Mouse (Mus musculus) duodenum, adult 2 months (tissue): ENCODE data around the gene Nacc1. TPM values are rescaled to one million over a fixed set of nuclear protein-coding genes. Genes with fewer than 3 reads are reported as not detected.

Source experiments
- polyA plus RNA-seq: library from polyadenylated mRNA; depleted of rRNA; stranded (reverse); fragments of >200 nt; gene quantifications from 2 replicates; pipeline ENCODE4 v1.2.3, GENCODE M21; 2012; ENCODE audit warnings: low replicate concordance; rRNA removed

Gene Nacc1
- 74.5 and 89.2 TPM in 2 replicates for polyA plus RNA-seq

DNA sequence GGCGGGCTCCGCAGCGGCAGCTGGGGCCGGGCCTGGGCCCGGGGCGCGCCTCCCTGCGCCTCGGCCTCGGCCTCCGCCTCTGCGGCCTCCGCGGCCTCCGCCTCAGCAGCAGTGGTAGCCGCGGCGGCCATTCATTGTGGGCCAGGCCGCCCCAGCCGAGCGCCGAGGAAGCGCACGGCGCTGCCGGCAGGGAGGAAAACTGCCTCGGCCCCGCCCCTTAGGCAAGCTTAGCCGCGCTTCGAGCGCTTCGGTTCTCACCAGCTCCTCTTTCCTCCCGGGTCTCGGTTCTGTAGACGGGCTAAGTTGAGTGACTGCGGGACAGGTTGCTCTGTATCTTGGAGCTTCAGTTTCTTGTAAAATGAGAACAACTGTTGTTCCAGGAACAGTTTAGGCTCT is at the start of gene Nacc1:
Gene Nacc1 (minus strand): TSS at position 158 of the 396 bp plus-strand sequence.

GRCm38 (mm10) chr8:84722850-84723570 is 35.3 kb upstream of the Nacc1 start, which contains the start of gene G430095P16Rik:
Gene G430095P16Rik, plus strand, starts transcription at chr8:84723007.

DNA sequence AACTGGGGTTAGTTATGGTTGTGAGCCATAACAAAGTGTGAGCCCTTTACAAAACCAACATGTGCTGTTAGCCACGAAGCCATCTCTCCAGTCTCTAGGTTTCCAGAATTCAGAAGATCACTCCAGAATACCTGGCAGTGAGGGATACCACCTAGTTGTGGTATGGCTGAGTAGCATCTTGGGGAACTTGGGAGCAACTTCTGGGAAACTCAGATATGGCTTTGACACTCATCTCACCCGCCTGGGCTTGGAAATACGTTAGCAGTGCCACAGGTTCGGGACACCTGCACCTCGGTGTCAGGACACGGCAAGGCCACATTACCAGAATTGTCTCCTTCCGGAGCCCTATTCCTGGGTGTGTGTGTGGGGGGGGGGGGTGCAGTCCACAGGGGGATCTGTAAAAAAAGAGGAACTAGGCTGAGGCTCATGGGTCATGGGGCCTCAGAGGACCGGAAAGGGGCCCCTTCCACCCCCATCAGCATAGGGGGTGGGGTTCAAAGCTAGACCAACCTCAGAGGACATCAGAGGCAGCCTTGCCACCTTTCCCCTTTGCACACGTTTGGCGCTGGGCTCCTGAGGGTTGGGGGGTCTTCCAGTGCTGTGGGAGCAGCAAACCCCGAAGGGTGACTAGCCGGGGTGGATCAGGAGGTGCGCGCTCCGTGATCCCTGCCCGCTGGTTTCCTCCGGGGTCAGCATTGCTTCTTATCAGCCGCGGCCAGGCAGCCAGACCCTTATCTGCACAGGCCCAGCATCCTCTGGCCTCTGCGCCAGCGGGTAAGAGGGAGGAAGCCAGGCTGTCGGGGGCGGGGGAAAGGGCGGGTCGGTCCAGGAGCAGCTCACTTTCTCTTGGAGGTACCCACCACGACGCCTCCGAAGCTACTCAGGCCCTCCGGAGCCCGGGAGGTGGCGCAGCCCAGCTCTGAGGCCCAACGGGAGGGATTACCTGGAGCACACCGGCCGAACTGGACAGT is 13.6 kb upstream of the Nacc1 start, which contains the start of gene Lyl1:
Gene Lyl1 (plus strand): TSS at position 517 of the 971 bp plus-strand sequence.

DNA sequence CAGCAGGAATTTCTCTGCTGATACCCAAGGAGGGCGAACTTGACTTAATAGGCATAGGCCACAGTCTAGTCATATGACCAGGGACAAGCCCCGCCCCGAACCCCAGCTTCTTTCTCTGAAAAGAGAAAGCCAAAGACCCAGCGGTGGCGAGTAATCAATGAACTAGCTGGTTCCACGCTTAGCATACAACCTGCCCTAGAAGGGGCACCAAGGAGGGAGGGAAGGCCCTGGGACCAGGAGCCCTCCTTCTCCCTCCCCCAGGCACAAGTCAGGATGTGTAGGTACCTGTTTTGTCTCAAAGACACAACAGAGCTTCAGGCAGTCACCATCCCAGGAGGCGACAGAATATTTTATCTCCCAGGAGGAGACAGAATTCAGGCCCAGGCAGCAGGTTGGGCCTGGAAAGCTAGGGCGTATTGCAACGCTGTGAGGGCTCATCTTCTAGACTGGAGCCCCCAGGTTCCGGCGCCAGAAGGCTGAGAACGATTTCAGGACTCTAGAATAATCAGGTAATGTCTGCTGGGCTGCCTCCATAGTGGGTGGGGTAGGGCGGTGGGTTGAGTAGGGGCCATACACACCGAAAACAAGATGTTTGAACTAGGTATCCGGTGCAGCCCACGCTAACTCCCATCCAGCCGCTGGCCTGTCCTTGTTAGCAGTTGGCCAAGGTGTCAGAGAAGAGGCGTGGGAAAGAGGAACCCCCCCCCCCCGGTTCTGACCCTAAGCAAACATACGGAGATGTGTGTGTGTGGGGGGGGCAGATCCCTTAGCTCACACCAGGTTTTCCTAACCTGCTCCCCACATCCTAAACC is 1.3 kb downstream of the Nacc1 start, which contains the start of gene Trmt1:
Gene Trmt1 (plus strand): TSS at position 117 of the 812 bp plus-strand sequence.

GRCm38 (mm10) chr8:84662581-84663065 is 25.0 kb downstream of the Nacc1 start, which contains the start of gene Ier2:
Gene Ier2, minus strand, starts transcription at chr8:84662852.

Other genes starting within 250 kb of the Nacc1 start
- 43.2 and 55.4 TPM in 2 replicates for gene Ier2, start 25.0 kb downstream of the Nacc1 start, polyA plus RNA-seq
- gene Trmt1, start 1.6 kb downstream of the Nacc1 start, polyA plus RNA-seq = 66.4 and 90.1 TPM in 2 replicates
- 5.6 and 5.9 TPM in 2 replicates for gene Lyl1, start 13.6 kb upstream of the Nacc1 start, polyA plus RNA-seq
- gene G430095P16Rik, start 35.1 kb upstream of the Nacc1 start, polyA plus RNA-seq = 0.17 and 0.39 TPM in 2 replicates
- gene Nfix, start 112.5 kb upstream of the Nacc1 start, polyA plus RNA-seq = 21.9 and 35.0 TPM in 2 replicates
- gene Dand5, start 135.0 kb upstream of the Nacc1 start, polyA plus RNA-seq = 2.0 and 2.1 TPM in 2 replicates
- gene Gadd45gip1, start 143.7 kb upstream of the Nacc1 start, polyA plus RNA-seq = 45.9 and 171 TPM in 2 replicates
- 56.0 and 74.1 TPM in 2 replicates for gene Rad23a, start 152.8 kb upstream of the Nacc1 start, polyA plus RNA-seq
- 101 and 112 TPM in 2 replicates for gene Calr, start 159.1 kb upstream of the Nacc1 start, polyA plus RNA-seq
- 28.8 and 32.6 TPM in 2 replicates for gene Farsa, start 169.1 kb upstream of the Nacc1 start, polyA plus RNA-seq
- 0.37 and 0.95 TPM in 2 replicates for gene Syce2, start 184.2 kb upstream of the Nacc1 start, polyA plus RNA-seq
- gene Gcdh, start 206.1 kb upstream of the Nacc1 start, polyA plus RNA-seq = 105 and 276 TPM in 2 replicates
- gene Klf1, start 214.1 kb upstream of the Nacc1 start, polyA plus RNA-seq = 0.46 and 0.56 TPM in 2 replicates
- gene Dnase2a, start 220.7 kb upstream of the Nacc1 start, polyA plus RNA-seq = 4.7 and 4.8 TPM in 2 replicates
- 0.50 and 0.84 TPM in 2 replicates for gene Mast1, start 249.5 kb upstream of the Nacc1 start, polyA plus RNA-seq